8 mouse cellular contexts compared by ENCODE assay signal in the genomic region with DNA sequence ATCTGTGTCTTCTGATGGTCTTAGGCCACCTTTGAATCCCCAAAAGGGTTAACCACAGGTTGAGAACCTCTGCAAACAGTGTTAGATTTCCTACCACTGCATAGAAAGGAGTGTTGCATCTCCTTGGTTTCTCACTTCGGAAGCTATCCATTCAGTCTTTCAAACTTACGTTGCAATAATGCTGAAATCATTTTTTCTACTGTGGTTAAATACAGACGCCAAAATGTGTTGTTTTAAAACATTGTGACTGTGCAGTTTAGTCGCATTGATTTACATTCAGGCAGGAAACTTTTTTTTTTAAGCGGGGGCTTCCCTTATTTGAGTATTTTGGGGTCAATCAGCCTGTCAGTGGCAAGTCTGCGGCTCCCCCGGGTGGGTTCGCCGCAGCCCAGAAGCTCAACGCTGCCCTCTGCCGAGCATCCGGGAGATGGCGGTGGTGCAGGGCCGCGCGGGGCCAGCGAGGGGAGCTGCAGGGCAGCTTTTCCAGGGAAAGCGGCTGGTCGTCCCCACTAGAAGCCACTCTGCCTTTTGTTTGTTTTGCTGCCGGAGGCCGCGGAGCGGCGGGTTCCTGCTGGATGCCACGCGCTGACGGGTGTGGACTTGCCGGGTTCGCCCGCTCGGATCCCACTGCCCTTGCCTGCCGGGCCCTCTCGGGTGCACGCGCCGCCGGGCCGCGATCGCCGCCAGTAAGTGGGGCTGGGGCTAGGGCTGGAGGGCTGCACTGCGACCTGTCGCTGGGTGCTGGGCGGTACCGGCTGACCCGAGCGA. TPM values are rescaled to one million over a fixed set of nuclear protein-coding genes. Genes with fewer than 3 reads are reported as not detected.
DNase-seq lines count a peak whose midpoint lies in the region; ATAC-seq lines count a peak whose summit lies in the region.

No protein-coding gene starts in this region.

- ATAC-seq in hindbrain, embryonic 15.5 days (ENCODE audit: low FRiP score, low read depth), result peak; percentile 79

- WGBS in hindbrain, embryonic 15.5 days, result 1% methylated on average over 47 of the region's 47 CpGs

- peak overlapping the region; percentile 64 for H3K4me2 ChIP-seq in hindbrain, embryonic 15.5 days

- peak; percentile 67 for DNase-seq in WW6 (ENCODE audit: low read depth, low spot score)
- DNase-seq in cerebellum, postnatal 36 days, result peak; percentile 92 to 93
- peak; percentile 93 to 95 for DNase-seq in frontal cortex, postnatal 36 days (ENCODE audit: low spot score in 2 of 2)
- peak; percentile 93 to 95 for DNase-seq in left cerebral cortex, adult 18-20 months (ENCODE audit: low spot score in 2 of 2)
- peak; percentile 95 to 96 for DNase-seq in lung, postnatal 4 days
- peak; percentile 95 for DNase-seq in retina, postnatal 1 day
- DNase-seq in thymus, postnatal 4 days, result peak; percentile 96

- H3K9me3 ChIP-seq in hindbrain, embryonic 15.5 days, result no peaks in the 10 kb centered on the region

- peaks cover 34% of the 10 kb centered on the region for H3K4me1 ChIP-seq in hindbrain, embryonic 15.5 days (replicated peaks)

- H3K36me3 ChIP-seq in hindbrain, embryonic 15.5 days, result no peaks in the 10 kb centered on the region

- H3K27me3 ChIP-seq in hindbrain, embryonic 15.5 days, result no peaks in the 10 kb centered on the region

- H3K27ac ChIP-seq in hindbrain, embryonic 15.5 days (replicated peaks), result peak overlapping the region; percentile 95

- H3K4me3 ChIP-seq in hindbrain, embryonic 15.5 days, result peak overlapping the region; percentile 85

- peak overlapping the region; percentile 91 for H3K9ac ChIP-seq in hindbrain, embryonic 15.5 days

RNA-seq across cellular contexts. Expression of a gene that starts 4.0 kb away (rescaled TPM):
- 36.2 and 36.9 TPM in 2 replicates for polyA plus RNA-seq in hindbrain, embryonic 15.5 days (2015; fragmentation: Nextera tagmentation; extraction: Ambion mirVana)
- 10 to 100 TPM; 15.7 to 16.6 TPM for total RNA-seq in left cerebral cortex, adult 18-20 months (2021)

RNA-seq across cellular contexts. Expression of a gene that starts 4.1 kb away (rescaled TPM):
- 74.3 and 83.5 TPM in 2 replicates for polyA plus RNA-seq in hindbrain, embryonic 15.5 days (2015; fragmentation: Nextera tagmentation; extraction: Ambion mirVana)
- 10 to 100 TPM; 99.6 to 99.8 TPM for total RNA-seq in left cerebral cortex, adult 18-20 months (2021)

Comparison
In these comparisons a context has a peak if more than half of its experiments do, and no peak if none do; other contexts are left out.
1. Peak in every context shown above with its lines: DNase-seq, ATAC-seq, H3K4me3 ChIP-seq and H3K27ac ChIP-seq.